Mouse (Mus musculus): Measurements from ENCODE around the gene Trim8. TPM values are rescaled to one million over a fixed set of nuclear protein-coding genes. Genes with fewer than 3 reads are reported as not detected.

Trim8 gene
- total and polyA plus RNA-seq, 3 experiments, result 4.4 to 24.9 (median 12.0) TPM

- no peaks in the 10 kb centered on the region for H3K9me3 ChIP-seq (replicated peaks; ENCODE audit: low read length)
- peaks cover 0 to 15% of the 10 kb centered on the region in 2 experiments for H3K36me3 ChIP-seq (replicated peaks in 1 of 2; ENCODE audit: control insufficient read depth in 1 of 2, insufficient read depth in 1 of 2, low read length in 1 of 2)
- peak overlapping the region; percentile 77 for H3K27ac ChIP-seq (ENCODE audit: insufficient read depth, low read depth)
- H3K27me3 ChIP-seq (replicated peaks), result no peaks in the 10 kb centered on the region
- H3K4me2 ChIP-seq (ENCODE audit: insufficient read depth, low read depth, poor library complexity, severe bottlenecking), result peak overlapping the region; percentile 60
- no peak for TF ChIP-seq SIN3A (IDR thresholded peaks at IDR 0.05; ENCODE audit: low read length)
- TF ChIP-seq ZNF384 (IDR thresholded peaks at IDR 0.05; ENCODE audit: low read depth, low read length), result peak; percentile 66
- no peak for TF ChIP-seq EP300 (IDR thresholded peaks at IDR 0.05; ENCODE audit: low read length)
- 0 out of 2 replicates have a peak, but pooled peaks have one; percentile 16 for TF ChIP-seq TCF12 (IDR thresholded peaks at IDR 0.05; ENCODE audit: low read depth, low read length)
- peak; percentile 91; the same call in 1 of the 2 replicates for TF ChIP-seq UBTF (IDR thresholded peaks at IDR 0.05; ENCODE audit: low read depth, low read length)
- TF ChIP-seq NRF1 (IDR thresholded peaks at IDR 0.05; ENCODE audit: low read depth, low read length), result 0 out of 2 replicates have a peak, but pooled peaks have one; percentile 5
- TF ChIP-seq CTCF (conservative IDR thresholded peaks at IDR 0.05 in 1 of 2, IDR thresholded peaks at IDR 0.05 in 1 of 2; ENCODE audit: low read depth in 2 of 2, low read length in 2 of 2), result no peak
- DNase-seq (ENCODE audit: extremely low read depth), result no peak
- peaks cover 2 to 12% of the 10 kb centered on the region in 2 experiments; a peak in 3 of 4 replicates for H3K4me1 ChIP-seq (ENCODE audit: control insufficient read depth in 1 of 2, insufficient read depth in 2 of 2)
- in situ Hi-C loops (cut with MboI; ENCODE audit: low pct_ligation_motif_present, low pct_unique_long_range_greater_than_20kb, low sequenced_read_pairs) (no loop called here), dilution Hi-C loops (cut with MboI; ENCODE audit: extremely low pct_ligation_motif_present, extremely low pct_unique_long_range_greater_than_20kb, low sequenced_read_pairs) (no loop called here)
- peak overlapping the region; percentile 98 for H3K9ac ChIP-seq (ENCODE audit: insufficient read depth, low read depth)
- peak overlapping the region; percentile 69 to 95 (median 69) for H3K4me3 ChIP-seq (replicated peaks in 1 of 3; ENCODE audit: low read depth in 2 of 3, low read length in 2 of 3, poor library complexity in 1 of 3)
- peaks cover 33% of the 10 kb centered on the region for H3K79me2 ChIP-seq (replicated peaks; ENCODE audit: control insufficient read depth, extremely low read depth, insufficient read depth, poor library complexity, severe bottlenecking)
Measured at GRCm38 (mm10) chr19:46500581-46501341, 741 bp upstream of the Trim8 start.

- no peaks in the 10 kb centered on the region for H3K27me3 ChIP-seq (replicated peaks)
- peaks cover 4 to 27% of the 10 kb centered on the region in 2 experiments for H3K36me3 ChIP-seq (replicated peaks in 1 of 2; ENCODE audit: control insufficient read depth in 1 of 2, insufficient read depth in 1 of 2, low read length in 1 of 2)
- H3K9me3 ChIP-seq (replicated peaks; ENCODE audit: low read length), result no peaks in the 10 kb centered on the region
- dilution Hi-C loops (cut with MboI; ENCODE audit: extremely low pct_ligation_motif_present, extremely low pct_unique_long_range_greater_than_20kb, low sequenced_read_pairs) (no loop called here), in situ Hi-C loops (cut with MboI; ENCODE audit: low pct_ligation_motif_present, low pct_unique_long_range_greater_than_20kb, low sequenced_read_pairs) (no loop called here)
- peak overlapping the region; percentile 98 for H3K9ac ChIP-seq (ENCODE audit: insufficient read depth, low read depth)
- peak; percentile 36; the same call in 1 of the 2 replicates for TF ChIP-seq ELF1 (IDR thresholded peaks at IDR 0.05; ENCODE audit: low read depth, low read length)
- TF ChIP-seq CHD1 (IDR thresholded peaks at IDR 0.05; ENCODE audit: low read depth, low read length), result no peak
- TF ChIP-seq ZMIZ1 (IDR thresholded peaks at IDR 0.05; ENCODE audit: low read depth, low read length), result 0 out of 2 replicates have a peak, but pooled peaks have one; percentile 54
- TF ChIP-seq JUND (conservative IDR thresholded peaks at IDR 0.05; ENCODE audit: low read depth, low read length), result no peak
- no peak for TF ChIP-seq CHD2 (IDR thresholded peaks at IDR 0.05; ENCODE audit: low read length)
- TF ChIP-seq HCFC1 (IDR thresholded peaks at IDR 0.05; ENCODE audit: low read depth, low read length), result no peak
- no peak for TF ChIP-seq MYC (IDR thresholded peaks at IDR 0.05; ENCODE audit: low read depth, low read length)
- no peak for TF ChIP-seq MXI1 (IDR thresholded peaks at IDR 0.05; ENCODE audit: low read depth, low read length)
- peak; percentile 17; the same call in 1 of the 2 replicates for TF ChIP-seq NRF1 (IDR thresholded peaks at IDR 0.05; ENCODE audit: low read depth, low read length)
- no peak; a peak in 1 of 4 replicates for TF ChIP-seq CTCF (conservative IDR thresholded peaks at IDR 0.05 in 1 of 2, IDR thresholded peaks at IDR 0.05 in 1 of 2; ENCODE audit: low read depth in 2 of 2, low read length in 2 of 2)
- TF ChIP-seq POLR2A (IDR thresholded peaks at IDR 0.05; ENCODE audit: low read depth, low read length), result peak; percentile 12; the same call in 1 of the 2 replicates
- TF ChIP-seq NELFE (IDR thresholded peaks at IDR 0.05; ENCODE audit: low read depth, low read length), result 0 out of 2 replicates have a peak, but pooled peaks have one; percentile 28
- TF ChIP-seq USF2 (conservative IDR thresholded peaks at IDR 0.05; ENCODE audit: low read depth, low read length), result no peak
- no peak for TF ChIP-seq ETS1 (conservative IDR thresholded peaks at IDR 0.05; ENCODE audit: low read depth, low read length)
- no peak for TF ChIP-seq MAX (IDR thresholded peaks at IDR 0.05; ENCODE audit: low read length)
- peak; percentile 85 for TF ChIP-seq UBTF (IDR thresholded peaks at IDR 0.05; ENCODE audit: low read depth, low read length)
- peak overlapping the region; percentile 11; the same call in 1 of the 2 replicates for H3K4me2 ChIP-seq (ENCODE audit: insufficient read depth, low read depth, poor library complexity, severe bottlenecking)
- peak overlapping the region; percentile 82 to 93 (median 93) for H3K4me3 ChIP-seq (replicated peaks in 1 of 3; ENCODE audit: low read depth in 2 of 3, low read length in 2 of 3, poor library complexity in 1 of 3)
- H3K4me1 ChIP-seq (ENCODE audit: control insufficient read depth in 1 of 2, insufficient read depth in 2 of 2), result peaks cover 6 to 23% of the 10 kb centered on the region in 2 experiments
- H3K27ac ChIP-seq (ENCODE audit: insufficient read depth, low read depth), result peak overlapping the region; percentile 96
- H3K79me2 ChIP-seq (replicated peaks; ENCODE audit: control insufficient read depth, extremely low read depth, insufficient read depth, poor library complexity, severe bottlenecking), result peaks cover 46% of the 10 kb centered on the region
- peak; percentile 53 for DNase-seq (ENCODE audit: extremely low read depth)
Measured at GRCm38 (mm10) chr19:46502069-46502455, 560 bp downstream of the Trim8 start.
